Mouse (Mus musculus): ENCODE results near the gene Cmbl.
"Not testable (repeated sequence)": the region's sequence is repeated elsewhere in the genome, so short reads cannot be mapped to it uniquely, and the experiment has no call there.

The Cmbl gene

GRCm38 (mm10) chr15:31542013-31542958 is 22.9 kb upstream of the Cmbl start:
- no peak for DNase-seq (ENCODE audit: low spot score)

- DNase-seq (ENCODE audit: low spot score): no peak
These were observed 21.9 kb upstream of the Cmbl start for GRCm38 (mm10) chr15:31543246-31543645.

- no peak for DNase-seq (ENCODE audit: low spot score)
These were observed 20.1 kb upstream of the Cmbl start for GRCm38 (mm10) chr15:31545058-31545457.

GRCm38 (mm10) chr15:31546291-31546690 is 18.9 kb upstream of the Cmbl start:
- DNase-seq (ENCODE audit: low spot score): no peak

- DNase-seq (ENCODE audit: low spot score): no peak
These were observed 17.8 kb upstream of the Cmbl start for GRCm38 (mm10) chr15:31547421-31547820.

- no peak for DNase-seq (ENCODE audit: low spot score)
These were observed 14.8 kb upstream of the Cmbl start for GRCm38 (mm10) chr15:31550381-31550780.

- DNase-seq (ENCODE audit: low spot score): no peak
These were observed 10.3 kb upstream of the Cmbl start for GRCm38 (mm10) chr15:31554855-31555254.

- no peak for DNase-seq (ENCODE audit: low spot score)
These were observed 3.8 kb upstream of the Cmbl start for GRCm38 (mm10) chr15:31561390-31561789.

GRCm38 (mm10) chr15:31561976-31562375 is 3.2 kb upstream of the Cmbl start:
- no peak for DNase-seq (ENCODE audit: low spot score)

GRCm38 (mm10) chr15:31562847-31563246 is 2.3 kb upstream of the Cmbl start:
- DNase-seq (ENCODE audit: low spot score): no peak

GRCm38 (mm10) chr15:31563577-31564546 is 1.3 kb upstream of the Cmbl start:
- DNase-seq (ENCODE audit: low spot score): no peak

- no peak for DNase-seq (ENCODE audit: low spot score)
These were observed 597 bp downstream of the Cmbl start for GRCm38 (mm10) chr15:31565786-31566185.

GRCm38 (mm10) chr15:31567431-31567830 is 2.2 kb downstream of the Cmbl start:
- no peak for DNase-seq (ENCODE audit: low spot score)

GRCm38 (mm10) chr15:31568581-31568996 is 3.4 kb downstream of the Cmbl start:
- DNase-seq (ENCODE audit: low spot score): peak; percentile 77

GRCm38 (mm10) chr15:31569325-31570022 is 4.3 kb downstream of the Cmbl start:
- DNase-seq (ENCODE audit: low spot score): peak; percentile 67

- DNase-seq (ENCODE audit: low spot score): no peak
These were observed 5.8 kb downstream of the Cmbl start for GRCm38 (mm10) chr15:31570959-31571358.

GRCm38 (mm10) chr15:31571906-31572722 is 6.9 kb downstream of the Cmbl start:
- DNase-seq (ENCODE audit: low spot score): no peak

- no peak for DNase-seq (ENCODE audit: low spot score)
These were observed 8.1 kb downstream of the Cmbl start for GRCm38 (mm10) chr15:31573287-31573686.

GRCm38 (mm10) chr15:31573692-31574091 is 8.5 kb downstream of the Cmbl start:
- DNase-seq (ENCODE audit: low spot score): no peak

- DNase-seq (ENCODE audit: low spot score): no peak
These were observed 10.9 kb downstream of the Cmbl start for GRCm38 (mm10) chr15:31576076-31576475.

- DNase-seq (ENCODE audit: low spot score): not testable (repeated sequence)
These were observed 15.9 kb downstream of the Cmbl start for GRCm38 (mm10) chr15:31581086-31581485.
